Mouse (Mus musculus) layer of hippocampus, adult 2 months (tissue): ENCODE data around the gene Slc16a7. TPM values are rescaled to one million over a fixed set of nuclear protein-coding genes. Genes with fewer than 3 reads are reported as not detected.

Source experiments
- DNase-seq, 2 experiments: peaks; one replicate each; pipeline ENCODE4 v3.0.0; 2022; ENCODE audit warnings: low spot score in 2 of 2
- H3K27ac ChIP-seq: fragments of 200-600 bp; 2 replicates; pipeline ENCODE4 v1.8.1; 2022
- H3K4me3 ChIP-seq: fragments of 200-600 bp; 2 replicates; pipeline ENCODE4 v1.8.1; 2022; ENCODE audit warnings: mild to moderate bottlenecking
- CTCF ChIP-seq: fragments of 200-600 bp; conservative IDR thresholded peaks from 2 replicates; pipeline ENCODE4 v1.8.1; 2022; ENCODE audit warnings: antibody characterized with exemption, mild to moderate bottlenecking, moderate library complexity
- long read RNA-seq, 2 experiments: library from polyadenylated mRNA; stranded (forward); transcript quantifications; one replicate each; pipeline ENCODE4 v2.0.0; 2021; ENCODE audit warnings: borderline mapping rate in 2 of 2
- total RNA-seq, 2 experiments: library from RNA; stranded (reverse); gene quantifications; 2 replicates each; pipeline ENCODE4 v1.2.3; 2021

Slc16a7 gene
- 10 to 100 TPM; 40.7 to 44.9 TPM for total RNA-seq
- long read RNA-seq, experiment 1, partial matches to known transcripts: 0 of 7 reads
- long read RNA-seq, experiment 1, other reads (novel, unspliced or antisense): 7 of 7 reads
- long read RNA-seq, experiment 2, partial matches to known transcripts: 0 of 4 reads
- long read RNA-seq, experiment 2, other reads (novel, unspliced or antisense): 4 of 4 reads

GRCm38 (mm10) chr10:125388876-125389786 is at the start of gene Slc16a7:
Gene Slc16a7, minus strand, starts transcription at chr10:125389465.
- TF ChIP-seq CTCF: peak; percentile 71
- H3K4me3 ChIP-seq: peak within 1 kb of the TSS; percentile 82
- peak; percentile 87 for DNase-seq
- H3K27ac ChIP-seq: peak within 1 kb of the TSS; percentile 98

DNA sequence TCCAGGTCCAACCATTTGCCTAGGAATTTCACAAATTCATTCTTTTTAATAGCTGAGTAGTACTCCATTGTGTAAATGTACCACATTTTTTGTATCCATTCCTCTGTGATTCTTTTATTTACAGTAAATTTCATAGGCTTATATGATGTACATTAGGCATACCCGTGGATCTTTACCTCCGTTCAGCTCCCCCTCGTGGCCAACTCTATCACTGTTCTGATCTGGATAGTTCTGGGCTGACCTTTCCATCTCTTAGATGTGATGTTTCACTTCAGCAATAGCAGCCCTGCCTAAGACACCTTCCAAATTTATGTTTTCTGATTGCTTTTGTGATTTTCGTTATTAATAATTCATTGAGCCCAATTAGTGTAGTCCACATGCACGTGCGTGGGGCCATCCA is 29.5 kb upstream of the Slc16a7 start:
- H3K4me3 ChIP-seq: no peak overlapping the region
- peak; percentile 39 for TF ChIP-seq CTCF
- DNase-seq: no peak
- no peak overlapping the region for H3K27ac ChIP-seq

- TF ChIP-seq CTCF: no peak
Observed at GRCm38 (mm10) chr10:125399796-125400195, 10.5 kb upstream of the Slc16a7 start.

GRCm38 (mm10) chr10:125390011-125390410 is 746 bp upstream of the Slc16a7 start:
- TF ChIP-seq CTCF: no peak
- H3K27ac ChIP-seq: peak overlapping the region; percentile 98
- no peak for DNase-seq
- peak overlapping the region; percentile 82 for H3K4me3 ChIP-seq

More at GRCm38 (mm10) chr10:125399796-125400195, 10.5 kb upstream of the Slc16a7 start:
- Histone ChIP-seq H3K4me3 (no peak overlapping the region), H3K27ac (no peak overlapping the region)
- DNase-seq: no peak

DNA sequence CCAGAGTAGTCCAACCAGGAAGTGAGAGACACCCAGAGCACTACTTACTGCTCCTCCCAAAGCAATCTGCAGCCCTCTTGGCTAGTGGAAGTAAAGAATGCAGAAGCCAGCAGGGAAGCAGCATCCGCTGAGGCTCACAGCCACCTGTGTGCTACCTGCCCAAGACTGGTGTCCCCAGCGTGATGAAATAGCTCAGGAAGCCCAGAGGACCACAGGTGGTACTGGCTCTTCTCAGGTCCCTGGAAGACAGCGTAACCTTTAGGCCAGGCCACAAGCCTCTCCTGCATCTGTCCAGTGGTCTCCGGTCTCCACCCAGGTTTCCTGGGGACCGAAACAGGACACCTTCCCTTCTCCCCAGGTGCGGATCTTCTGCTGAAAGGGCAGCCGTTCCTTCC is 787 bp downstream of the Slc16a7 start:
- peak overlapping the region; percentile 98 for H3K27ac ChIP-seq
- H3K4me3 ChIP-seq: peak overlapping the region; percentile 82
- DNase-seq: peak in 1 of 2 experiments; percentile 13
- no peak for TF ChIP-seq CTCF

- DNase-seq: peak in 1 of 2 experiments; percentile 10
- Histone ChIP-seq H3K27ac (peak overlapping the region; percentile 55), H3K4me3 (peak overlapping the region; percentile 24; the same call in 1 of the 2 replicates)
- TF ChIP-seq CTCF: no peak
Observed at GRCm38 (mm10) chr10:125387782-125388415, 1.4 kb downstream of the Slc16a7 start.

DNA sequence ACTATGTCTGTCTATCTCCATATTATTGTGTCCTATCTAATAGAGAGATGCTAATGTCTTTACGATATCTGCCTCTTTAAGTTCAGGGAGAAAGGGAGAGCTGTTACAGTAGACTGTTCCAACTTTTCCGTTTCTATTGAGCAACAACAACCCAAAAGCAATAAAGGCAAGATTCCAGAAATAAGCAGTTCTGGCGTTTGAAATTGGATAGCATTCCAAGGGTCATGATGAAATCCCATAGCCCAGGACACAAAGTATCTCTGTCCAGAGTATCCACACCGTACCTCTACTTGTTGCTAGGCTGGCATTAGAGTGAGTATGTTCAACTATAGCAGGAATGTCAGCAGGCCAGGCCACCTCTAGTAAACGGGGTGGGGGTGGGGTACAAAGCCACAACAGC is 13.7 kb downstream of the Slc16a7 start:
- Histone ChIP-seq H3K27ac (no peak overlapping the region), H3K4me3 (no peak overlapping the region)
- no peak for TF ChIP-seq CTCF
- DNase-seq: no peak

DNA sequence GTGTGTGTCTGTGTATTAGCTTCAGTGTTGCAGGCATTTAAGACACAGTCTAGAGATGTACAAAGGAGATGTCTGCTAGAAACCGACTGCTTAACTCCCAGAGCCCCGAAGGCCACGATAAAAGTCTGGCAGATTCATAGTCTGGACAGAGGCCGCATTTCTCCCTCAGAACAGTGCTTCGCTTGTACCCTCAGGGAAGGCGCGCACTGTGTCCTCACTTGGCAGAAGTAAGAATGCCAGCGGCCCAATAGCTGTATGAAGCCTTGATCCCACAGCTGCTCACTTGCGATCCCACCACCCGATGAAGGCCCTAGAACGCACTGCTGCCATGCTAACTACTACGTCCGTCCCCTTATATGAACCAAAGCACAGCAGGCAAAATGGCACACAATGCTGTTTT is 16.6 kb downstream of the Slc16a7 start:
- DNase-seq: peak in 1 of 2 experiments; percentile 16
- no peak overlapping the region for H3K27ac ChIP-seq
- no peak overlapping the region for H3K4me3 ChIP-seq
- TF ChIP-seq CTCF: no peak

DNA sequence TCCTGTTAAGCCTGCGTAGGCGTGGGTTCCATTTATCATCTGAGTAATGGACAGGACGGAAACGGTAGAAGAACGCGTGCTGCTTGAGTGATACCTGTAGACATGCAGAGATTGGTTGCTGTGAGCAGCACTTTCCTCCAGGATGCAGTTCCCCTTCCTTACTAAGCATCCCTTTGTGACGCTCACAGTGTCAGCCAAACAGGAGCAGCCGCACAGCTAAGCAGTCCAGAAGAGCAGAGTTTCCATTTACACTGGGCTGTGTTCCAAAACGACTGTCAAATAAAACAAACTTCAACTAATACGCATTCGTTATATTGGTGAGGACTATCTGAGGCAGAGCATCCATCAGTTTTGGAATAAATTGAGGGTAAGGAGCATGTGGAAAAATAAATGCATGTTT is 17.8 kb downstream of the Slc16a7 start:
- no peak for DNase-seq
- Histone ChIP-seq H3K27ac (peak overlapping the region; percentile 16; the same call in 1 of the 2 replicates), H3K4me3 (no peak overlapping the region)
- TF ChIP-seq CTCF: no peak

DNA sequence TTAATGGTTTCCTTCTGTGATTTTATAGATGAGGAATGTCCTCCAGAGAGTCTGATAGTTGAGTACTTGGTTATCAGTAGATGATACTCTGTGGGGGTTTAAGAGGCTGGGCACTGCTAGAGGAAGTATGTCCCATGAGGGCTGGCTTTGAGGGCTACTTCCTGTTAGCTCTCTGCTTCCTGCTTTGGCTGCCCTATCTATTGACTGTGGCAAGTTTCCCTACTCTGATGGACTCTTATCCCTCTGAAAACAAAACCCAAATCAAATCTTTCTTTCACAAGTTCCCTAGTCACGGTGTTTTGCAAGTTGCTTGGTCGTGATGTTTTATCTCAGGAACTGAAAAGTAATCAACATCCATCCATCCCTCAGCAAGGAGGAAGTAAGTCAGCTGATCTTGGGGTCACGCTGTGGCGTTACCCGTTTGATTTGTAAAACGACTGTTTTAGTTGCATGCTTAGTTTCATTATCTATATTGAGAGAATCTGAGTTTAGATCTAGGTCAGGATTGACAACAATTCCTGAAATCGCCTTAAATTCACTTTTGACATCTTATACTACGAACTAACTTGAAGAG is 19.1 kb downstream of the Slc16a7 start:
- 0 out of 2 replicates have a peak overlapping the region, but pooled peaks have one; percentile 36 for H3K27ac ChIP-seq
- no peak overlapping the region for H3K4me3 ChIP-seq
- no peak for DNase-seq
- TF ChIP-seq CTCF: no peak

DNA sequence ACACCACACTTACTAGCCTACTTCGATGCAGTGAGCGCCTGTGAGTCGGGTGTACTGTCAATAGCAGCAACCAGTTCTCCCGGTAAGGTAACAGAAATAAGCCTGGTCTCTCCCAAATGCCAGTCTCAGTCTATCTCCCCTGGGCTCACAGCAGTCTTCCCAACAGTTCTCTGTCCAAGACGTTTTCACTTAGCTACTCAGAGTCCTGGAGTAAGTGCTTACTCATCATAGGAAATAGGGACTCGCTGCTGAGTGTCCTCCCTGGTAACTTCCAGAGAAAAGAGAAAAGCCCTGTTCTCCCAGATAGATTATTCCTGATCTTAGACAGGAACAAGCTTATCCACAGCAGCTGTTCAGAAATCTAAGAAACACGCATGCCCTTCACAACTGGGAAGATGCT is 30.8 kb downstream of the Slc16a7 start:
- H3K27ac ChIP-seq: no peak overlapping the region
- DNase-seq: no peak
- no peak for TF ChIP-seq CTCF
- no peak overlapping the region for H3K4me3 ChIP-seq

DNA sequence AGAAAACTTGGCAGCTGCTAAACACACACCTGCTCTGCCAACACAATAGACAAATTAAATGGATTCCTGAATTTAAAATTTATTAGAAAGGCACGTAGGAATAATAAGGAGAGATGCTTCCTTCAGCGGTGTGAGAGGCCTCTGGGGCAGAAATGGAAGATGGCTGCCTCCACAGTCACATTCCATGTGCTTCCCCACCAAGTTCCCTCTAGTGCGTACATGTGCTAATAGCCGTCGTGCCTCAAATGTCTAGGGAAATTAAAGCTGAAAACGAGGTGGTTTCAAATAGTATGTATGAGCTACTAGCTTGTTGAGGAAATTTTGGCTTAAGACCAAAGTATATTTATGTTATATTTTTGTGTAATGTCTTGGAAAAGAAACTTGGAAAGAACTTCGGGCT is 36.5 kb downstream of the Slc16a7 start:
- no peak for DNase-seq
- Histone ChIP-seq H3K4me3 (no peak overlapping the region), H3K27ac (no peak overlapping the region)
- TF ChIP-seq CTCF: no peak

DNA sequence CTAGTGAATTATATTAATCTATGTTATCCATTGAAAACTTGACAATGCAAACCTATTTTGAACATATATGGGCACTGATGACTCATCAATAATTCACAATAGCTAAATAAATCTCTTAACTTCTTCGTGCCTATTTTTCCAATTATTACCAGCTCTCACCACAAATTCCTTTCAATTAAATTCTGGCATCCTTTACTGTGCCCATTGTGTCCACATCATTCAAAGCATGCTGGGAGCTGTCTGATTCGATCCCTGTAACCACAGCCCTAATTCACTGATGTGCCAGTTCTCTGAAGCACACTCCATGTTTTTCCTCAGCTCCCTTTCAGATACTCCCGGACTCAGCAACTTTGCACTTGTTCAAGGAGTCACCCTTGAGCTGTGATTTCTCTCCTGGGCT is 41.1 kb downstream of the Slc16a7 start:
- no peak for TF ChIP-seq CTCF
- Histone ChIP-seq H3K4me3 (no peak overlapping the region), H3K27ac (no peak overlapping the region)
- DNase-seq: no peak
